Mouse (Mus musculus) thymus, adult 2 months (tissue): ENCODE results near the gene Gsta2.
"Not testable (repeated sequence)": the region's sequence is repeated elsewhere in the genome, so short reads cannot be mapped to it uniquely, and the experiment has no call there.

Experiments
- CTCF ChIP-seq: fragments of 200-500 bp; IDR thresholded peaks from 2 replicates; pipeline ENCODE4 v1.5.1; 2012; ENCODE audit warnings: mild to moderate bottlenecking, control low read depth, low read length, moderate library complexity, borderline replicate concordance; ENCODE audit not compliant: control insufficient read depth, poor library complexity, insufficient read depth; ENCODE audit errors: extremely low read depth
- POLR2A ChIP-seq: fragments of 200-500 bp; IDR thresholded peaks from 2 replicates; pipeline ENCODE4 v1.6.1; 2012; ENCODE audit warnings: mild to moderate bottlenecking, low read length, control low read depth, moderate library complexity; ENCODE audit not compliant: control insufficient read depth, poor library complexity, insufficient read depth; ENCODE audit errors: extremely low read depth

GRCm38 (mm10) chr9:78345235-78345634 is 10.4 kb downstream of the Gsta2 start:
- TF ChIP-seq CTCF, POLR2A: not testable (repeated sequence)
